Comparison of ENCODE assay signal across 8 mouse cellular contexts in the genomic region with DNA sequence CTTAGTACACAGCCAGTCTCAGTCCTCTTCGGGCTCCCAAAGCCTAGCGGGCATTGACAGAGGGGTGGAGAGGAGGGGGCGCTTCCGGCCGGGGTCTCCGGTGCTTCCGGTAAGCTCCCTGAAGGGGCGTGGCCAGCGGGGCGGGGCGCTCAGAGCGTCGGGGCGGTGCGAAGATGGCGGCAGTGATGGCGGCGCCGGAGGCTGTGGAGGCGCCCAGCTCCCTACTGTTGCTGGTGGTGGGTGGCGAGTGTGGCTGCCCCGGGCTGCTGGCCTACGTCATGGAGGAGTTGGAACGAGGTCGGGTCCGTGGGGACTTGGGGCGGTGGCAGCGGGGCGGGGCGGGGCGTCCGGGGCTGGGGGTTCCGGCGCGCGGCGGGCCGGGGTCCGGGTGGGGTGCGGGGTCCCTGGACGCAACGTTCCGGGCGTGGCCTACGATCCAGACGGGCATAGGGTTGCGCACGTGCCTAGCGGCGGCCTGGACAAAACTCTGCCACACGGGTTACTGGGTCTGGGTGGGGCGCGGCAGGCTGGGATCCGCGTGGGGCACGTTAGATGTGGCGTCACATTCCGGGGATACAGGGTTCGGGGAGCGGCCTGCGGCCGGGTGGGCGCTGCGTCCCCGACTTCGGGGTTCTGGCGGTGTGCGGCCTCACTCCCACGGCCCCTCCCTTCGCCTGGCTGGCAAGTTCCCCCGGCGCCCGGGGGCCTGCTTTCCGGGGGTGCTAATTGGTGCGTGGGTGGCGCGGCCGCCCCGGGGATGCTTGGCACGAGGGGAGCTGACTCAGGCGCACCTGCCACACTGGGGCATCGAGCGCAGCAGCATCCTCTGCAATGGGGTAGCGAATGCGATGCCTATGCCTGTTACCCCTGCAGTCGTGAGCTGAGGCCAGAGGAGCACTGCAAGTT. TPM values are rescaled to one million over a fixed set of nuclear protein-coding genes. Genes with fewer than 3 reads are reported as not detected.
DNase-seq lines count a peak whose midpoint lies in the region; ATAC-seq and TF ChIP-seq lines count a peak whose summit lies in the region.

TSS of gene Map1s (plus strand) at position 102 of the 906 bp plus-strand sequence.

- H3K27ac ChIP-seq in bone marrow macrophage, adult 2 months (ENCODE audit: insufficient read depth, low read depth, low read length) = peak within 1 kb of the TSS; percentile 92
- H3K27ac ChIP-seq in heart, embryonic 11.5 days (ENCODE audit: low read depth, low read length) = peak within 1 kb of the TSS; percentile 92
- H3K27ac ChIP-seq in kidney, embryonic 16.5 days (ENCODE audit: low read length) = peak within 1 kb of the TSS; percentile 94
- H3K27ac ChIP-seq in liver, embryonic 11.5 days (ENCODE audit: low read depth, low read length) = peak within 1 kb of the TSS; percentile 90

- no peaks in the 10 kb centered on the region for H3K36me3 ChIP-seq in heart, embryonic 11.5 days (ENCODE audit: control insufficient read depth, insufficient read depth, low read length)
- H3K36me3 ChIP-seq in kidney, embryonic 16.5 days (ENCODE audit: insufficient read depth, low read length) = 0 out of 2 replicates have a peak, but pooled peaks cover 4% of the 10 kb centered on the region
- H3K36me3 ChIP-seq in liver, embryonic 11.5 days (ENCODE audit: control insufficient read depth, insufficient read depth, low read length) = peaks cover 2% of the 10 kb centered on the region; the same call in 1 of the 2 replicates
- H3K36me3 ChIP-seq in myocyte (ENCODE audit: control insufficient read depth, insufficient read depth) = no peaks in the 10 kb centered on the region
- H3K36me3 ChIP-seq in splenic B cell, adult 2 months (ENCODE audit: control insufficient read depth, insufficient read depth, low read length, poor library complexity, severe bottlenecking) = no peaks in the 10 kb centered on the region

- no peak; the same call in 1 of the 2 replicates for TF ChIP-seq POLR2A in bone marrow macrophage, adult 2 months (IDR thresholded peaks at IDR 0.05; ENCODE audit: borderline replicate concordance, low read depth, low read length)
- peak; percentile 89 for TF ChIP-seq POLR2A in myocyte (IDR thresholded peaks at IDR 0.05; ENCODE audit: insufficient read length, low read depth)

- DNase-seq in B cell, adult 2 months = peak; percentile 83 to 84
- DNase-seq in liver, embryonic 11.5 days (ENCODE audit: low spot score) = peak; percentile 88
- peak; percentile 80 for DNase-seq in splenic B cell, adult 2 months (ENCODE audit: low read depth, low spot score)

- peak; percentile 84 for ATAC-seq in erythroblast, adult 5-6 weeks (replicated peaks; ENCODE audit: low FRiP score, poor library complexity, severe bottlenecking)
- peak; percentile 81 for ATAC-seq in heart, embryonic 11.5 days (replicated peaks; ENCODE audit: insufficient number of reproducible peaks, low FRiP score, low TSS enrichment)
- ATAC-seq in kidney, embryonic 16.5 days (ENCODE audit: low FRiP score, low TSS enrichment) = peak; percentile 93
- peak; percentile 84 for ATAC-seq in liver, embryonic 11.5 days (replicated peaks; ENCODE audit: low FRiP score)

- WGBS in heart, embryonic 11.5 days (ENCODE audit: insufficient replicate concordance) = under 1% methylated on average over 79 of the region's 86 CpGs
- WGBS in kidney, embryonic 16.5 days = under 1% methylated on average over 60 of the region's 86 CpGs
- WGBS in liver, embryonic 11.5 days = under 1% methylated on average over 84 of the region's 86 CpGs

- H3K4me1 ChIP-seq in bone marrow macrophage, adult 2 months (ENCODE audit: control insufficient read depth, insufficient read depth, low read length) = peaks cover 54% of the 10 kb centered on the region
- H3K4me1 ChIP-seq in heart, embryonic 11.5 days (ENCODE audit: control insufficient read depth, insufficient read depth, low read length) = peaks cover 13% of the 10 kb centered on the region
- peaks cover 15% of the 10 kb centered on the region for H3K4me1 ChIP-seq in kidney, embryonic 16.5 days (ENCODE audit: insufficient read depth, low read length)
- peaks cover 12% of the 10 kb centered on the region for H3K4me1 ChIP-seq in liver, embryonic 11.5 days (replicated peaks; ENCODE audit: control insufficient read depth, insufficient read depth, low read length)

- peak within 1 kb of the TSS; percentile 62 for H3K4me3 ChIP-seq in bone marrow macrophage, adult 2 months (ENCODE audit: insufficient read depth, low read length)
- H3K4me3 ChIP-seq in heart, embryonic 11.5 days (ENCODE audit: low read depth, low read length) = peak within 1 kb of the TSS; percentile 82
- peak within 1 kb of the TSS; percentile 76 for H3K4me3 ChIP-seq in kidney, embryonic 16.5 days (ENCODE audit: low read length)
- H3K4me3 ChIP-seq in liver, embryonic 11.5 days (ENCODE audit: low read depth, low read length) = peak within 1 kb of the TSS; percentile 63
- peak within 1 kb of the TSS; percentile 46 for H3K4me3 ChIP-seq in myocyte

- no peak for TF ChIP-seq CTCF in bone marrow macrophage, adult 2 months (IDR thresholded peaks at IDR 0.05; ENCODE audit: low read depth, low read length)

- H3K27me3 ChIP-seq in heart, embryonic 11.5 days (ENCODE audit: control insufficient read depth, insufficient read depth, low read length) = no peaks in the 10 kb centered on the region; the same call in 1 of the 2 replicates
- 0 out of 2 replicates have a peak, but pooled peaks cover 3% of the 10 kb centered on the region for H3K27me3 ChIP-seq in kidney, embryonic 16.5 days (ENCODE audit: insufficient read depth, low read length)
- H3K27me3 ChIP-seq in liver, embryonic 11.5 days (replicated peaks; ENCODE audit: control insufficient read depth, insufficient read depth, low read length) = no peaks in the 10 kb centered on the region
- H3K27me3 ChIP-seq in myocyte (ENCODE audit: control insufficient read depth, insufficient read depth, insufficient read length) = no peaks in the 10 kb centered on the region
- H3K27me3 ChIP-seq in splenic B cell, adult 2 months (ENCODE audit: control insufficient read depth, insufficient read depth, low read length, poor library complexity, severe bottlenecking) = no peaks in the 10 kb centered on the region

- H3K9me3 ChIP-seq in heart, embryonic 11.5 days (replicated peaks; ENCODE audit: control insufficient read depth, low read length) = no peaks in the 10 kb centered on the region
- no peaks in the 10 kb centered on the region for H3K9me3 ChIP-seq in kidney, embryonic 16.5 days (ENCODE audit: low read length)
- H3K9me3 ChIP-seq in liver, embryonic 11.5 days (ENCODE audit: control insufficient read depth, low read length) = no peaks in the 10 kb centered on the region

- peaks cover 35% of the 10 kb centered on the region for H3K79me2 ChIP-seq in myocyte (ENCODE audit: control insufficient read depth, insufficient read depth)

- H3K4me2 ChIP-seq in heart, embryonic 11.5 days = peak within 1 kb of the TSS; percentile 82
- H3K4me2 ChIP-seq in kidney, embryonic 16.5 days (replicated peaks; ENCODE audit: low read depth, low read length) = peak within 1 kb of the TSS; percentile 79
- peak within 1 kb of the TSS; percentile 82 for H3K4me2 ChIP-seq in liver, embryonic 11.5 days
- H3K4me2 ChIP-seq in myocyte (ENCODE audit: low read depth) = peak within 1 kb of the TSS; percentile 85

- H3K9ac ChIP-seq in heart, embryonic 11.5 days (ENCODE audit: low read depth, low read length) = peak within 1 kb of the TSS; percentile 89
- peak within 1 kb of the TSS; percentile 91 for H3K9ac ChIP-seq in kidney, embryonic 16.5 days (replicated peaks; ENCODE audit: low read length)
- peak within 1 kb of the TSS; percentile 84 for H3K9ac ChIP-seq in liver, embryonic 11.5 days (ENCODE audit: low read depth, low read length)

- H3ac ChIP-seq in myocyte (ENCODE audit: control insufficient read depth, insufficient read length) = peak within 1 kb of the TSS; percentile 85

TF ChIP-seq in myocyte, 11 proteins besides CTCF, POLR2A, EP300 and RAD21:
- TF ChIP-seq REST (IDR thresholded peaks at IDR 0.05; ENCODE audit: insufficient read depth, insufficient read length) = peak; percentile 27
- peak; percentile 84 for TF ChIP-seq POLR2AphosphoS2 (IDR thresholded peaks at IDR 0.05; ENCODE audit: insufficient read length, low read depth)
- peak in 2 of 3 experiments; percentile 93 to 95 for TF ChIP-seq MYOD1 (IDR thresholded peaks at IDR 0.05; ENCODE audit: control insufficient read depth in 1 of 3, insufficient read length in 2 of 3, low read depth in 2 of 3)
- TF ChIP-seq MYOG (IDR thresholded peaks at IDR 0.05; ENCODE audit: control insufficient read depth in 1 of 3, insufficient read depth in 1 of 3, insufficient read length in 2 of 3, low read depth in 2 of 3) = peak in 2 of 3 experiments; percentile 87 to 88
- no peak for TF ChIP-seq TCF12 (IDR thresholded peaks at IDR 0.05; ENCODE audit: insufficient read depth, poor library complexity, severe bottlenecking)

RNA-seq across cellular contexts. Expression of gene Map1s, which starts in this region (rescaled TPM):
- 37.3 and 44.2 TPM in 2 replicates for polyA plus RNA-seq in bone marrow macrophage, adult 2 months (2012; ENCODE audit: insufficient read depth, insufficient read length, missing spikeins)
- total RNA-seq in erythroblast, adult 5-6 weeks (2015; ENCODE audit: low replicate concordance) = 2.3 and 4.0 TPM in 2 replicates
- total RNA-seq in erythroblast, adult 5-6 weeks (2017; ENCODE audit: low replicate concordance) = 2.2 and 3.1 TPM in 2 replicates
- 26.0 and 31.1 TPM in 2 replicates for polyA plus RNA-seq in heart, embryonic 11.5 days (2014; fragmentation: Nextera tagmentation; extraction: Ambion mirVana)
- 56.9 and 63.1 TPM in 2 replicates for polyA plus RNA-seq in kidney, embryonic 16.5 days (2015; fragmentation: Nextera tagmentation; extraction: Ambion mirVana)
- 48.7 and 49.0 TPM in 2 replicates for polyA plus RNA-seq in liver, embryonic 11.5 days (2014; fragmentation: Nextera tagmentation; extraction: Ambion mirVana)
- 62.0 TPM for polyA plus RNA-seq in myocyte (2012; fragmentation: generic; extraction: Trizol)

Comparison
In these comparisons a context has a peak if more than half of its experiments do, and no peak if none do; other contexts are left out.
1. Peak in every context shown above with its lines: DNase-seq, ATAC-seq, H3K4me3 ChIP-seq and H3K27ac ChIP-seq.